Mouse (Mus musculus): ENCODE results near the gene Fam166a. TPM values are rescaled to one million over a fixed set of nuclear protein-coding genes. Genes with fewer than 3 reads are reported as not detected.

Gene Fam166a
- 0.35 TPM in 1 of 2 replicates, not detected in the other for polyA plus RNA-seq (2012; rRNA removed)

DNA sequence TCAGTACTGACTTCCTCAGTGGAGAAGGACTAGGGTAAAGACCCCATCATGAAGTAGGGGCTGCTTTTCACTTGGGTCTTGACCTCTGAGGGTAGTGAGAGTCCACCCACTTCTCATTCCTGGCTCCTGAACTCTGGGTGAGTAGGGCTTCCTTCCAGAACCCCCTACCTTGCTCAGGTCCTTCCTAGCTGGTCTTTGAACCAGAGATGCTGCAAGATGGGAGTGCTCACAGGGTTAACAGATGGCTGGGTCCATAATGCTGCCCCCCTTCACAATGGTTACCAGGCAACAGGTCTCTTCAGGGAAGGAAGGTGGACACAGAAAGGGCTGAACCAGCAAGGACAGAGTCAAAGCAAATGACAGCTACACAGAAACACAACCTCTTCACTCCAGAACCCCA, at the start of gene Fam166a:
Gene Fam166a (plus strand): TSS at position 301 of the 400 bp plus-strand sequence.

DNA sequence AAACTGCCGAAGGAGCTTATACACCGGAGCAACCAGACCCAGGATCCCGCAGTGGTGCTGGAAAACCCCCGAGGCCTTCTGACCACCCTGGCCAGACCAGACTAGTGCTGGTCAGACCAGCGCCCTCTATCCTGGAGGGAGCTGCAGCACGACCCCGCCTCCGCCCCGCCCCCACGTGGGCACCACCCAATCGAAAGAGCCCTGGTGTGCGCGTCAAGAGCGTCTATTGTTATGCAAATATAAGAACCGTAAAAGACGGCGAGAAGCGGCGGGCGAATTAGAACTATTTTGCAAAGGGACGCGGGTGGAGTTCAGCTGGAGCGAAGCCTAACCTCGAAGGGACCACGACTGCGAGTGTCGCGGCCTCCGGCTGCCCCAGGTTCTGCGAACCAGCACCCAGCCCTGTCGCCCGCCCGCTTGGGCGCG, 38.1 kb upstream of the Fam166a start, which contains the start of gene Nrarp:
Gene Nrarp (plus strand): TSS at position 281 of the 426 bp plus-strand sequence.

DNA sequence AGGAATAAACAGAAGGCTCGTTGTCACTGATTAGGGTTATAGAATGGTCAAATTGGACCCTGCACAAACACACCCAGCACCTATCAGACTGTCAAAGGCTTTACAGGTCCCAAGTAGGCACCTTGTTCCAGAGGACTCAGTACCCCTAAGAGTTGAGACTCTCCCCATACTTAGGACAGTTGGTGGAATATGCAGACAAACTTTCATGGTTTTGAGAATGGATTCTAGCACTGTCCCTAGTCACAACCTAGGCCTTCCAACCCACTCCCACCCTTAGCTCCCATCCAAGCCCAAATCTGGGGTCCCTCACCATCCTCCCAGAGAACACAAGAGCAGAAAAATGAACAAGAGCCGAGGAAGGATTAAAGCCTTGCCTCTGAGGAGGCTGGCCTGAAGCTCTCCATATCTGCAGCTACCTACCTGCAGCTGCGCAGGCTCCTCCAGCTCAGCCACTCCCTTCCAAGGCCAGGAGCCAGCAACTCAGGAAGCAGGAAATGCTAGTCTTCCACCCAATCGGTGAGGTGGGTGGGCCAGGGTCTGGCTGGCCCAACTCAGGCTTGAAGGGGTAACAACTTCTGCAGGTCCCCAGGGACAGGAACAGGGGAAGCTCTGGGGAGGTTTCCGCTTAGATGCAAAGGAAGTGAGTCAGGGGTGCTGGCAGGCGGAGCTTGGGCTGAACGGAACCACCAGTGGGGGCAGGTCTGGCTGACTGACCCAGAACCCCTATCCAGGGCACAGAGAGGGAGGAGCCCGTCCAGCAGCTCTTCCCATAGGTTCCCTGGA, 22.2 kb upstream of the Fam166a start, which contains the start of gene Tor4a:
Gene Tor4a (minus strand): TSS at position 715 of the 783 bp plus-strand sequence.

DNA sequence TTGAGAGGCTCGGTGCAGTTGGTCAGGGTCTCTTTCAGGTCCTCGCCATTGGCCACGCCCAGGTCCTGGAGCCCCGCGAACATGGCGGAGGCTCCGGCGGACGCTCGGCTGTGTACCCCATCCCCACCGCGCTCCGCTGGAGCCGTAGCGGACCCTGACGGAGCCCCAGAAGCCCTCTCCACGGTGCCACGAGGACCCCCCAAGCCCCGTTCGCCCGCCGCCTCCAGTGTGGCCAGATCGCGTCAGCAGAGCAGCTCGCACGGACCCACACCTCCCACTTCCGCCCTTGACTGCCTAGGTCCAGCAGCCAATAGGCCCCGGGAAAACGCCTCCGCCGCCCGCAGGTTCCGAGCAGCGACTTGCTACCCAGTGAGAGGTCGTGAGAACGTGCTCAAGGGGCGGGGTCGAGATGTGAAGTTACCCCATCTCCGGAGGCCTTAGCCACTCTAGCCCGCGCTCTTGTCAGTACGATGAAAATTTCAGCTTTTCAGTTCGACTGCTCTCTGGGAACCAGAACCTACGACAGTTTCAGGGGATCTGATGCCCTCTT, 7.3 kb upstream of the Fam166a start, which contains the start of gene Nelfb:
Gene Nelfb (minus strand): TSS at position 369 of the 550 bp plus-strand sequence.

DNA sequence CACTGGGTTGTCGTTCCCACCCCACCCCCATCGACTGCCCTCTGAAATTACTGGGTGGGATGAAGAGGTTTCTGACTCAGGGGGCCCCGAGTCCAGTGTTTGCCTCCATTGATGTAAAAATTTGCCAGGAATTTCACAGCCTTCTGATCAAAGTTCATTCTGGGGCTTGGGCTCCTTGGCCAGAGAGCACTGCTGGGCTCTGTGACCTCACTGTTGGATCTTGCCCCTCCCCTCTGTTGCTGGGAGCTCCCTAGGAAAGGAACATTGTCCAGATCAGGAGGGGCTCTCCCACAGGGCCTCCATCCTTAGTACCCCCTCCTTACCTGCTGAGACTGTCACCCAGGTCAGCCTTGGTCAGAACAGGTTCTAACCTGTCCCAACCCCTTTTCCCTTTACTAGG, 4.1 kb upstream of the Fam166a start, which contains the start of gene Stpg3:
Gene Stpg3 (minus strand): TSS at position 194 of the 400 bp plus-strand sequence.

DNA sequence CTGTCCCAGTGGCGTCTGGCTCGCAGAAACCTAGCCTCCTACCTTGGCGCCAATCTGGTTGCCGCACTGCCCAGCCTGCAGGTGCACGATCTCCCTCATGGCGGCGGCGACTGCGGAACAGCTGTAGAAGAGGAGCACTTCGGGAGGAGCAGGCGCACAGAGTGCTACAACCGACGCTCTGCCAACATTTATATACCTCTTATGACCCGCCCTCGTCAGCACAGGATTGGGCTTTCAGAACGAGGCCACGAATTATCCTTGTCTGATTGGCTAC, 5.9 kb downstream of the Fam166a start, which contains the start of gene Tubb4b:
Gene Tubb4b (minus strand): TSS at position 211 of the 274 bp plus-strand sequence.

DNA sequence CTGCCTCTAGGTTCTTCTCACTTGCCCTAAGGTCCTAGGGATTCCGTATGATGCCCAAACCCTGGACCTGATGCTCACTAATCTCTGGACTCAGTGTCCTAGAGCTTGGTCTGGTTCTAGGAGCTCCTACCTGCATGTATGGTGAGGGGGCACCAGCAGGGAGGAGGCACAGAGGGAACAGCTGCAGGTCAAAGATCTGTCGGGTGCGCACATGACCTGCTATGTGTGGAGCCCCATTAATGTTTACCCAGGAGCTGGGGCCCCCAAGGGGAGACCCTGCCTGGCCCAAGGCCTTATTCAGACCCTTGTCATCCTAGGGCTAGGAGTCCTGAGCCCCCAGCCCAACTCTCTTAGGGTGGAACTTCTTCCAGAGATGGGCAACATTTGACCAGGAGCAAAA, 15.5 kb downstream of the Fam166a start, which contains the start of gene Slc34a3:
Gene Slc34a3 (minus strand): TSS at position 315 of the 400 bp plus-strand sequence.

DNA sequence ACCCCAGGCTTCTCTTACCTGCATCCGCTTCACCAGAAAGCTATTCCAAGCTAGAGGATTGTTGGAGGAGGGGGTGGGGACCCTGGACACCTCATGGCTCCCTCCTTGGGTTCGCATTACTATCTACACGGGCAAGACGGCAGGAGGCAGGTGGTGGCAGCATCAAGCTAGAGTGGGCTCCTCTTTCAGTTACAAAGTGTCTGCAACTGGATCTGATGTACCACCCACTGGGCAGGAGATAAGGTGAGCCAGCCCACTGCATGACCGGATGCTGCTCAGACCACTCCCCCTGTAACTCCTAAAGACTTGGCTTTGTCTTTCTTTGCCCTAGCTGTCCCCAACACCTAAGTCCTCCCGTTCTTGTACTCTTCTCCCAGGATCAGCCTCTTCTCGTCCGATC, 18.1 kb downstream of the Fam166a start, which contains the start of gene Rnf224:
Gene Rnf224 (minus strand): TSS at position 174 of the 400 bp plus-strand sequence.

DNA sequence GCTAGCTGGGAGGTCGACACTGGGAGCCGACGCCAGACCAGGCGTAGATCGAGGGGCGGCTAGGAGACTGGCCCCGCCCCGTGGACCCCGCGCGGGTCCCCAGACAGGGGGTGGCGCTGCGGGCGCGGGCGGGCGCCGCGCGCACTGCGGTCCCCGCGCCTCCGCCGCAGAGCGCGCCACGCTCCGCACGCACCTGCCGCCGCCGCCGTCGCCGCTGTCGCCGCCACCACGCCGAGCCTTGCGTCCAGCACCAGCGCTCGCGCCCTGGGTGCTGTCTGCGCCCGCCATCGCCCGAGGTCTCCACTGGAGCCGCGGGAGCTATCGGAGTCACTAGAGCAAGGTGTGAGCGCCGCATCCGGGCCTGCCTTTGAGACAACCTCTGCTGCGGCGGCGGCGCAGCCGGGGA, 23.6 kb downstream of the Fam166a start, which contains the start of the genes Rnf208 and Cysrt1:
Gene Rnf208 (plus strand): TSS at position 155 of the 406 bp plus-strand sequence.
Gene Cysrt1 (minus strand): TSS at position 352 of the 406 bp plus-strand sequence.

DNA sequence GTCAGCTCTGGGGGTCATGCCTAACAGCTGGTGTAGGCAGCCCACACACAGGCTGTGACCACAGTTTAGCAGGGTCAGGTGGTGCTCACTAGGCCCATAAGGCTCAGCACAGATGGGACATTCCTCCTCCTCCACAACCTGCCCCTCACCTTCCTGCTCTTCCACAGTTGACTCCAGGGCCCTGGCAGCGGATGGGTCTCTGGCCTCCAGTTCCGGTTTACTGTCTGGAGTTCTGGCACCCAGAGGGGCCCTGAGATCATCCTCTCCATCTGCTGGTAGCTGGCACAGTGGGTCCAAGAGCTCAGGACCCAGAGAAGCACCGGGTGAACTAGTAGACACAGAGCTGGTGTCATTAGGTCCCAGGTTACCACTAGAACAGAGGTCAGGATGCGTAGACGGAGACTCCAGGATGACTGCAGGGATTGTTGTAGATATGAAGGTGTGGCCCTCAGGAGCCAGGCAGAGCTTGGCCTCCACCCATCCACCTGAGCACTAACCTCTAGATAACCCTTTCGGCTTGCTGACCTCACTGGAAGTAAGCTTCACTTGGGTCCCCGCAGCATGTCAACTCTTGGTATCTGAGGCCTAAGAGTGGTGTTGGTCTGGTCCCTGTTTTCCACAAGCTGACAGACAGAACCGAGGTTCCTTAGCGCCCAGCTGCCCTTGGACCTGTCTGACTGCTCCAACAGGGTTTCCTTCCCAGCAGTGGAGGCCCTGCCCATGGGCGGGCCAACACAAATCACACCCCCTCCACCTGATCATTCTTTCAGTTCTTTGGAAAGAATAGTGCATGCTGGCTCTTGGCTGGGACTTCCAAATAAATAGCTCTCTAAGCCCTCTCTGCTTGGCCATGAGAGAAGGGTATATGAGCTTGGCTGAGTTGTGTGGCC, 27.9 kb downstream of the Fam166a start, which contains the start of gene AL732309.1:
Gene AL732309.1 (minus strand): TSS at position 681 of the 890 bp plus-strand sequence.

DNA sequence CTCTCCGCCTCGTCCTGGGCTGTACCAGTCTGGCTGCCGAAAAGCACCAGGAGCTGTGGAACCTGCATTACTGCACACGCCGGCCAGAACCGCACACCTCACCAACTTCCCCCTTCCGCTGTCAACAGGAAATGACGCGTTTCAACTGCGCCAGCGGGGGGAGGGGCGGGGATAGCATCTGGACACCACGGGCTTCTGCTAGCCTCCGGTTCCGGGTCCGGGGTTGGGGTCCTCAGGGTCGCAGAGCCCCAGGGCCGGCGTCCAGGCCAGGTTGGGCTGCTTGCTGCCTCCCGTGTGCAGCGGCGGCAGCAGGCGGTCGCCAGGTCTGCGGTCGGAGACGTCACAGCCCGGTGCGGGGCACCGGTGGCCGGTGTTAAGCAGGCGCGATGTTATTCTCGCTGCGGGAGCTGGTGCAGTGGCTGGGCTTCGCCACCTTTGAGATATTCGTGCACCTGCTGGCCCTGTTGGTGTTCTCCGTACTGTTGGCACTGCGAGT, 36.8 kb downstream of the Fam166a start, which contains the start of gene Tmem203:
Gene Tmem203 (plus strand): TSS at position 156 of the 496 bp plus-strand sequence.

DNA sequence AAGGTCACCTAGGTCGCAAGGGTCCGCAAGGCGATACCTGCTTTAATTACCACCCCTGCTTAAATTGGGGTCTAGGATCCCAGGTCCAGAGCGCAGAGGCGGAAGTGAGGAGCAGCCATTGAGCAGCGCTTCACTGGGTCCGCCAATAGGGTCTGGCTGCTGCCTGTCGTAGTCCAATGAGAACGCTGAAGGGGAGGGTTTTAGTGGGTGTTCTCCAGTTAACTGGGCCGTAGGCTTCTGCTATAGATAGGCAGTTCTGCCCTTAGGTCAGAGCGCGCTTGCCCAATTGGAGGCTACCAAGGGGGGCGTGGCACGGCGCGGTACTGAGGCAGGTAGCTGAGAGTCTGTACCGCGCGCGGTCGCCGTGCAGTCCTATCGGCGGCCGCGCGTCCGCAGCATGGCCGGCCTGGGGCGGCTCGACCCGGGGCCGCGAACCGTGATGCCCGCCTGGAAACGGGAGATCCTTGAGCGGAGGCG, 43.8 kb downstream of the Fam166a start, which contains the start of gene Tprn:
Gene Tprn (plus strand): TSS at position 328 of the 477 bp plus-strand sequence.

Other genes with a start within 250 kb of the Fam166a start
- 15.7 and 16.1 TPM in 2 replicates for gene Mrpl41, start 243.6 kb upstream of the Fam166a start, polyA plus RNA-seq (2012; rRNA removed)
- 3.3 and 4.3 TPM in 2 replicates for gene Pnpla7, start 242.7 kb upstream of the Fam166a start, polyA plus RNA-seq (2012; rRNA removed)
- 43.8 and 57.8 TPM in 2 replicates for gene Nsmf, start 164.4 kb upstream of the Fam166a start, polyA plus RNA-seq (2012; rRNA removed)
- 6.6 and 9.0 TPM in 2 replicates for gene Entpd8, start 138.4 kb upstream of the Fam166a start, polyA plus RNA-seq (2012; rRNA removed)
- 14.8 and 16.5 TPM in 2 replicates for gene Noxa1, start 123.6 kb upstream of the Fam166a start, polyA plus RNA-seq (2012; rRNA removed)
- gene Nrarp, start 38.0 kb upstream of the Fam166a start, polyA plus RNA-seq (2012; rRNA removed) = 41.8 and 62.3 TPM in 2 replicates
- 20.0 and 23.5 TPM in 2 replicates for gene Tor4a, start 21.9 kb upstream of the Fam166a start, polyA plus RNA-seq (2012; rRNA removed)
- gene Nelfb, start 7.3 kb upstream of the Fam166a start, polyA plus RNA-seq (2012; rRNA removed) = 29.3 and 32.6 TPM in 2 replicates
- not detected in 2 replicates for gene Stpg3, start 4.1 kb upstream of the Fam166a start, polyA plus RNA-seq (2012; rRNA removed)
- gene Tubb4b, start 6.0 kb downstream of the Fam166a start, polyA plus RNA-seq (2012; rRNA removed) = 278 and 313 TPM in 2 replicates
- 0.29 and 0.32 TPM in 2 replicates for gene Slc34a3, start 15.6 kb downstream of the Fam166a start, polyA plus RNA-seq (2012; rRNA removed)
- 0.77 and 0.82 TPM in 2 replicates for gene Rnf224, start 18.0 kb downstream of the Fam166a start, polyA plus RNA-seq (2012; rRNA removed)
- 100 and 146 TPM in 2 replicates for gene Rnf208, start 23.5 kb downstream of the Fam166a start, polyA plus RNA-seq (2012; rRNA removed)
- gene Cysrt1, start 23.7 kb downstream of the Fam166a start, polyA plus RNA-seq (2012; rRNA removed) = 216 and 387 TPM in 2 replicates
- gene AL732309.1, start 28.1 kb downstream of the Fam166a start, polyA plus RNA-seq (2012; rRNA removed) = 24.8 and 31.7 TPM in 2 replicates
- gene Tmem203, start 36.7 kb downstream of the Fam166a start, polyA plus RNA-seq (2012; rRNA removed) = 26.1 and 51.6 TPM in 2 replicates
- gene Tprn, start 43.9 kb downstream of the Fam166a start, polyA plus RNA-seq (2012; rRNA removed) = 76.7 and 110 TPM in 2 replicates
- gene Ssna1, start 53.7 kb downstream of the Fam166a start, polyA plus RNA-seq (2012; rRNA removed) = 32.6 and 42.6 TPM in 2 replicates
- 38.5 and 51.1 TPM in 2 replicates for gene Anapc2, start 53.7 kb downstream of the Fam166a start, polyA plus RNA-seq (2012; rRNA removed)
- gene Tmem210, start 69.4 kb downstream of the Fam166a start, polyA plus RNA-seq (2012; rRNA removed) = not detected in 2 replicates
- gene Lrrc26, start 71.2 kb downstream of the Fam166a start, polyA plus RNA-seq (2012; rRNA removed) = 120 and 141 TPM in 2 replicates
- 1.7 and 2.6 TPM in 2 replicates for gene Grin1, start 100.4 kb downstream of the Fam166a start, polyA plus RNA-seq (2012; rRNA removed)
- 6.1 and 7.3 TPM in 2 replicates for gene Man1b1, start 113.6 kb downstream of the Fam166a start, polyA plus RNA-seq (2012; rRNA removed)
- gene Dpp7, start 137.6 kb downstream of the Fam166a start, polyA plus RNA-seq (2012; rRNA removed) = 15.2 and 20.7 TPM in 2 replicates
- 26.9 and 89.2 TPM in 2 replicates for gene Uap1l1, start 146.9 kb downstream of the Fam166a start, polyA plus RNA-seq (2012; rRNA removed)
- 16.2 and 18.1 TPM in 2 replicates for gene Sapcd2, start 153.6 kb downstream of the Fam166a start, polyA plus RNA-seq (2012; rRNA removed)
- gene Entpd2, start 177.1 kb downstream of the Fam166a start, polyA plus RNA-seq (2012; rRNA removed) = 38.6 and 41.0 TPM in 2 replicates
- gene Npdc1, start 180.6 kb downstream of the Fam166a start, polyA plus RNA-seq (2012; rRNA removed) = 181 and 297 TPM in 2 replicates
- 0.11 and 0.24 TPM in 2 replicates for gene Fut7, start 204.5 kb downstream of the Fam166a start, polyA plus RNA-seq (2012; rRNA removed)
- gene Abca2, start 210.0 kb downstream of the Fam166a start, polyA plus RNA-seq (2012; rRNA removed) = 17.6 and 31.4 TPM in 2 replicates
- gene Clic3, start 238.1 kb downstream of the Fam166a start, polyA plus RNA-seq (2012; rRNA removed) = 208 and 316 TPM in 2 replicates
- 60.7 and 89.3 TPM in 2 replicates for gene Paxx, start 242.3 kb downstream of the Fam166a start, polyA plus RNA-seq (2012; rRNA removed)